Mouse (Mus musculus): ENCODE results near the gene Aes. TPM values are rescaled to one million over a fixed set of nuclear protein-coding genes. Genes with fewer than 3 reads are reported as not detected.

Aes gene
- 360 and 404 TPM in 2 replicates for polyA plus RNA-seq (2014; fragmentation: Nextera tagmentation; extraction: Ambion mirVana)

DNA sequence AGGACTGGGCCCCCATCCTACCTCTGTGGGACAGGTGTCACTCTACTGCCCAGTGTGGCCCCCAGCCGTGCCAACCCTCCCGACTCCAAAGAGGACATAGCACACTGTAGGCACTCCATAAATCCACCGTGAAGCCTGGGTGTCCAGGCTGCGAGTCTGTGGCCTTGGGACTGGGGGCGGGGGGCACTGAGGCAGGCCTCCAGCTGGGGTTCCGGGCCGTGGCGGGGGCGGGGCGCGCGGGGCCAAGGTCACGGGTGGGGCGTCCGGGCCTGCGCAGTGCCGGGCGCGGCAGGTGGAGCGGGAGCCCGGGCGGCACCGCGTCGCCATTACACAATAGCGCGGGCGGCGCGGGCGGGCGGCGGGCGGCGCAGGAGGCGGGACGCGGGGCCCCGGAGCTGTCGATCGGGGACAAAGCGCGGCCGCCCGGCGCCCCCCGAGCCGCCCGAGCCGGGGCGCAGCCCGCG is at the start of gene Aes:
Gene Aes, plus strand, starts transcription at position 326 of the 464 bp plus-strand sequence.
- peaks cover 28% of the 10 kb centered on the region for H3K36me3 ChIP-seq (ENCODE audit: insufficient read depth)
- no peaks in the 10 kb centered on the region for H3K27me3 ChIP-seq (ENCODE audit: insufficient read depth, low read length)
- peak within 1 kb of the TSS; percentile 85 for H3K4me2 ChIP-seq
- WGBS = under 1% methylated on average over 51 of the region's 53 CpGs
- H3K27ac ChIP-seq (ENCODE audit: low read depth) = peak within 1 kb of the TSS; percentile 92
- DNase-seq (peak; percentile 68), ATAC-seq (ENCODE audit: insufficient read depth) (peak; percentile 36)
- H3K9ac ChIP-seq = peak within 1 kb of the TSS; percentile 95
- peak within 1 kb of the TSS; percentile 88 for H3K4me3 ChIP-seq (ENCODE audit: low read depth, low read length)
- peaks cover 19% of the 10 kb centered on the region for H3K4me1 ChIP-seq (ENCODE audit: insufficient read depth)
- TF ChIP-seq CTCF (IDR thresholded peaks at IDR 0.05; ENCODE audit: low read depth) = no peak
- H3K9me3 ChIP-seq (ENCODE audit: low read depth, low read length) = no peaks in the 10 kb centered on the region

DNA sequence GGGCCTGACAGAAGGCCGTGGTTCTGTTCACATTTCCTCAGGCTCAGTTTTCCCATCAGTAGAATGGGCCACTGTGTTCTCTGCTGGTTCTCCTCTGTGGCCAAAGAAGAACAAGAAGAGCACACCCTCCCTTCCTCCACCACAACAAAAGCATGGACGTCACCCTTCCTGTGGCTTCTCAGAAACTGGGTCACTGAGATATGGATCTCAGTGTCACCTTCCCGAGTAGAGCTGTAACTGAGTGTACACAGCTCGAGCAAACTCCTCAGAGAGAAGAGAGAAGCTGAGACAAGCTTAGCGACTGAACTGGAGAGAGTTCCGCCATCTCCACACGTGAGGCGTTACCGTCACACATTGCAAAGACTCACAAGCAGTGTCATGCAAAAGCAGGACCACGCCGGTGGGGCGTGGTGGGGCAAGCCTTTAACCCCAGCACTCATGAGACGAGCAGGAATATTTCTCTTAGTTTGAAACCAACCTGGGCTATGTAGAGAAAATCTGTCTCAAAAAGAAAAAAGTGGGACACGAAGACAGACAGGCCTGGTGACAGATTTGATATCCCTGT is 49.0 kb upstream of the Aes start:
- no peak overlapping the region for H3K4me3 ChIP-seq (ENCODE audit: low read depth, low read length)
- WGBS = 71% methylated on average over 14 of the region's 14 CpGs
- ATAC-seq (ENCODE audit: insufficient read depth) = no peak

DNA sequence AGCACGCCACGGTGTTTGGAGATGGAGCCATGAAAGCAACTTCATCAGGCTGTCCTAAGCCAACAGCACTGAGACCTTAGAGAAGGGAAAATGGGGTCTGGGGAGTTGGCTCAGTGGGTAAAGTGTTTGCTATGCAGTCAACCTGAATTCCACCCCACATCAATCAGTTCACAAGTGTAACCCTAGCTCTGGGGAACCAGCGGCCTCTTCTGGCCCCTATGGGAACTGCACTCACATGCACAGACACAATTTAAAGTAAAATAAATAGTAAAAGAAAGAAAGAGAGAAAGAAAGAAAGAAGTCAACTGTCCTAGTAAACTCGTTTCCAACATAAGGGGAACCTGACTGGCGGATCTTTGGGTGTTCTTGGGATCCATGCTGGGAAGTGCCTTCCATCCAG is 45.5 kb upstream of the Aes start:
- Histone ChIP-seq H3K36me3 (ENCODE audit: insufficient read depth) (no peaks in the 10 kb centered on the region), H3K27ac (ENCODE audit: low read depth) (no peak overlapping the region), H3K4me1 (ENCODE audit: insufficient read depth) (no peaks in the 10 kb centered on the region), H3K27me3 (ENCODE audit: insufficient read depth, low read length) (no peaks in the 10 kb centered on the region), H3K4me3 (ENCODE audit: low read depth, low read length) (no peak overlapping the region), H3K4me2 (no peak overlapping the region), H3K9me3 (ENCODE audit: low read depth, low read length) (no peaks in the 10 kb centered on the region), H3K9ac (no peak overlapping the region)
- WGBS = 79% methylated on average over 5 of the region's 5 CpGs
- peak; percentile 31 for TF ChIP-seq CTCF (IDR thresholded peaks at IDR 0.05; ENCODE audit: low read depth)
- ATAC-seq (ENCODE audit: insufficient read depth) (no peak), DNase-seq (no peak)

More for the DNA sequence above, 49.0 kb upstream of the Aes start:
- Histone ChIP-seq H3K27me3 (ENCODE audit: insufficient read depth, low read length) (no peaks in the 10 kb centered on the region), H3K27ac (ENCODE audit: low read depth) (no peak overlapping the region), H3K4me1 (ENCODE audit: insufficient read depth) (no peaks in the 10 kb centered on the region), H3K9ac (no peak overlapping the region), H3K4me2 (no peak overlapping the region), H3K9me3 (ENCODE audit: low read depth, low read length) (no peaks in the 10 kb centered on the region), H3K36me3 (ENCODE audit: insufficient read depth) (no peaks in the 10 kb centered on the region)
- TF ChIP-seq CTCF (IDR thresholded peaks at IDR 0.05; ENCODE audit: low read depth) = no peak
- DNase-seq = no peak

DNA sequence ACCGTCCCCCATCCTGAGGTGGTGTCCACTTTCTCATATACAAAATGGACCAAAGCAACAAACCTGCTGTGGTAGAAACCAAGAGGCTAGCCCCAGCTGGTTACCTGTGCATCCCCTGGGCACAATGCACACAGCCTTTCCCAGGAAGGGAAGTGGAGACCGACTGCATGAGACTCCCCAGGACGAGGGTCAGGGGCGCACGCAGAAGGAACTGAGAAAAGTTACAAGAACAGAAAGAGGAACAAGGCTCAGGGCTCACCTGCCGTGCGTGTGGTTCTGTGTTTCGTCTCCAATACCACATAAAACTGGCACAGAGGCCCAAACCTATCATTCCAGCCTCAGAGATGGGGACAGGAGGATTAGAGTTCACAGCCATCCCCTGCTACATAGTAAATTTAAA is 42.1 kb upstream of the Aes start:
- no peaks in the 10 kb centered on the region for H3K27me3 ChIP-seq (ENCODE audit: insufficient read depth, low read length)
- 76% methylated on average over 8 of the region's 8 CpGs for WGBS
- no peaks in the 10 kb centered on the region for H3K4me1 ChIP-seq (ENCODE audit: insufficient read depth)
- H3K4me3 ChIP-seq (ENCODE audit: low read depth, low read length) = no peak overlapping the region
- DNase-seq (no peak), ATAC-seq (ENCODE audit: insufficient read depth) (no peak)
- H3K9me3 ChIP-seq (ENCODE audit: low read depth, low read length) = no peaks in the 10 kb centered on the region
- no peak for TF ChIP-seq CTCF (IDR thresholded peaks at IDR 0.05; ENCODE audit: low read depth)
- H3K4me2 ChIP-seq = no peak overlapping the region
- H3K27ac ChIP-seq (ENCODE audit: low read depth) = no peak overlapping the region
- no peak overlapping the region for H3K9ac ChIP-seq
- H3K36me3 ChIP-seq (ENCODE audit: insufficient read depth) = no peaks in the 10 kb centered on the region

DNA sequence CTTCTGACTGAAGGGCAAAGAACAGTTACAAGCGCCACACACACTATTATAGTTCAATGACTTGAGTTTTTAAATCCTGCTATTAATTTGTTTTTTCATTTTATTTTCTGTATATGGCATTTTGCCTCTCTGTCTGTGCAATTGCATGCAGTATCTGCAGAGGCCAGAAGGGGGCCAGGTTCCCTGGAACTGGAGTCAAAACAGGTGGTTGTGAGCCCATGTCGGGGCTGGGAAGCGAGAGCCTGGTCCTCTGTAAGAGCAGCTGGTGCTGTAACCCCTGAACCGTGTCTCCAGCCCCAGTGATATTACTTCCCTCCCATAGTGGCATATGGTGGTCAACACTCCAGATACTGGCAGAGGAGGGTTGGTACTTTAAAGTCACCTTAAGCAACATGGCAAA is 40.7 kb upstream of the Aes start:
- Histone ChIP-seq H3K36me3 (ENCODE audit: insufficient read depth) (no peaks in the 10 kb centered on the region), H3K4me3 (ENCODE audit: low read depth, low read length) (no peak overlapping the region), H3K27ac (ENCODE audit: low read depth) (no peak overlapping the region), H3K4me1 (ENCODE audit: insufficient read depth) (no peaks in the 10 kb centered on the region), H3K27me3 (ENCODE audit: insufficient read depth, low read length) (no peaks in the 10 kb centered on the region), H3K9me3 (ENCODE audit: low read depth, low read length) (no peaks in the 10 kb centered on the region), H3K9ac (no peak overlapping the region), H3K4me2 (no peak overlapping the region)
- TF ChIP-seq CTCF (IDR thresholded peaks at IDR 0.05; ENCODE audit: low read depth) = peak; percentile 78
- ATAC-seq (ENCODE audit: insufficient read depth) (no peak), DNase-seq (peak; percentile 79)
- WGBS = 11% methylated on average over 4 of the region's 4 CpGs

DNA sequence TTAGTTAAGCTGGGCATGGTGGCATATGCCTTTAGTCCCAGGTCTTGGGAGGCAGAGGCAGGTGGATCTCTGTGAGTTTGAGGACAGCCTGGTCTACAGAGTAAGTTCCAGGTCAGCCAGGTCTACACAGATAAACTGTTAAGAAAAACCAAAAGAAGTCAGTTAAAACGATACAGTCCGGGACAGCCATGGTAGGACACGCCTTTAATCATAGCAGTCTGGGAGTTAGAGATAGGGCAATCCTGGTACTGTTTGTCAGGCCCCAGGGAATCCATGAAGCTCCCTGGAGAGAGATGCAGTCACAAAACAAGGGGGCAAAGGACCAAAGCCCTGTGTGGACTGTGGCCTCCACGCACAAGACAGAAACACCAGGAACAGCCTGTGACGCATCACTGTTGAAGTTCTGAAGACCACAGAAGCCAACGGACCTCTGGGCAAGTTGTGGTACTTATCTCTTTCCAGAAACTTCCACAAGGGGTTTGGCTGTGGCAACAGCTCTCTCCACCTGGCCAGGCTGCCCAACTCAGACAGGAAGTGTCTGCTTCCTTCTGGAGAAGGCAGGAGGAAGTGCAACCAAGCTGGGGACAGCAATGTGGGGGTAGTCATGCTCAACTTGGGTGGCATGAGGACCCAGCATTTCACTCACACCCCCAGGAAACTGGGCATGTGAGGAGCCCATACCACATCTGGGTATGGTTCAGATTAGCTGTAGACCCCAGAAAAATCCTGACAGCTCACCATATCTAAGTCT is 39.9 kb upstream of the Aes start:
- H3K27me3 ChIP-seq (ENCODE audit: insufficient read depth, low read length) = no peaks in the 10 kb centered on the region
- H3K9me3 ChIP-seq (ENCODE audit: low read depth, low read length) = no peaks in the 10 kb centered on the region
- no peak overlapping the region for H3K4me3 ChIP-seq (ENCODE audit: low read depth, low read length)
- H3K4me1 ChIP-seq (ENCODE audit: insufficient read depth) = no peaks in the 10 kb centered on the region
- TF ChIP-seq CTCF (IDR thresholded peaks at IDR 0.05; ENCODE audit: low read depth) = no peak
- H3K4me2 ChIP-seq = no peak overlapping the region
- no peak overlapping the region for H3K27ac ChIP-seq (ENCODE audit: low read depth)
- 73% methylated on average over 6 of the region's 6 CpGs for WGBS
- ATAC-seq (ENCODE audit: insufficient read depth) (no peak), DNase-seq (peak; percentile 23)
- H3K36me3 ChIP-seq (ENCODE audit: insufficient read depth) = no peaks in the 10 kb centered on the region
- H3K9ac ChIP-seq = no peak overlapping the region

DNA sequence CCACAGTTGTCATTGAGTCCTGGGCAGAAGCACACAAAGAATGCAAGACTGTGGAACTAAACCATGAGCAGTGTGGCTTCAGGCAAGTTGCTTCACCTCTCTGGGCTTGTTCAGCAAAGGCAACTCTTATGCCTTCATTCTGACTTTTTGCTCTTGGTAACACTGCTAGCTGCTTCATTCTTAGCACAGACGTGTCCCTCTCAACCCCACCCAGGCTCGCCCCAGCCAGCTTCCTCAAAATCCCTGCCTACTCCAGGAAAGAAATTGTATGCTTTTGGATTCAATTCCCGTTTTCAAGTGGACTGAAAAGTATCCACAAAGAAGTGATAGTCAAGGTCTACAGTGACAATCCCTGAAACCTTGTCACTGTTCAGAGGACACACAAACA is 39.3 kb upstream of the Aes start:
- H3K4me3 ChIP-seq (ENCODE audit: low read depth, low read length) = no peak overlapping the region
- TF ChIP-seq CTCF (IDR thresholded peaks at IDR 0.05; ENCODE audit: low read depth) = no peak
- no peaks in the 10 kb centered on the region for H3K9me3 ChIP-seq (ENCODE audit: low read depth, low read length)
- H3K27ac ChIP-seq (ENCODE audit: low read depth) = no peak overlapping the region
- 64% methylated on average over 3 of the region's 3 CpGs for WGBS
- H3K9ac ChIP-seq = no peak overlapping the region
- DNase-seq = no peak
- H3K4me2 ChIP-seq = no peak overlapping the region
- no peaks in the 10 kb centered on the region for H3K27me3 ChIP-seq (ENCODE audit: insufficient read depth, low read length)
- no peaks in the 10 kb centered on the region for H3K36me3 ChIP-seq (ENCODE audit: insufficient read depth)
- ATAC-seq (ENCODE audit: insufficient read depth) = no peak
- no peaks in the 10 kb centered on the region for H3K4me1 ChIP-seq (ENCODE audit: insufficient read depth)
